In the genomic region with DNA sequence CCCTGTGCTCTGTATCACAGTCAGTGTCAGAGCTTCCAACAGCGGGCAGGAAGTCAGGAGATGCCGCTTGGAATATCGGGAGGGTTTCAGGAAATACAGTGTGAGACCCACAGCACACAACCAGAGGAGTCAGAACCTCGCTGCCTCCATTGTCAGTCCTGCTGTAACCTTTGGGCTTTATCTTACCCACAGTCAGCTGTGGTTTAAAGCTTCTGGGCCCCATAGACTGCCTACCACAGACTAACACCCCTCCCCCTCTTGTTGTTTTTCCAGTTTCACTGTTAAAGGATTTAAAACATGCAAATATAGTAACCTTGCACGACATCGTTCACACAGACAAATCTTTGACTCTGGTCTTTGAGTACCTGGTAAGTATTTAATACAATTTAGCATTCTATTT, we compare ENCODE assay signal across 26 mouse cellular contexts.
A peak's percentile ranks its signal among the peaks of the same experiment; 100 is the strongest.
DNase-seq lines count a peak whose midpoint lies in the region; ATAC-seq and TF ChIP-seq lines count a peak whose summit lies in the region.
"Had no signal": no experiment of that assay in that cellular context is flagged by ENCODE, and none has a peak within 500 bp of the region (broad histone marks: within the 10 kb centered on the region; RNA-seq: fewer than 3 reads in every experiment).

No protein-coding gene starts in this region.

- H3K4me1 ChIP-seq in liver, embryonic 11.5 days (replicated peaks; ENCODE audit: control insufficient read depth, insufficient read depth, low read length), result peaks cover 3% of the 10 kb centered on the region; the same call in 1 of the 2 replicates
- H3K4me1 ChIP-seq in liver, postnatal 0 days (ENCODE audit: insufficient read depth), result no peaks in the 10 kb centered on the region; the same call in 1 of the 2 replicates
- H3K4me1 ChIP-seq in MEL (ENCODE audit: control insufficient read depth in 1 of 2, insufficient read depth in 2 of 2, low read length in 2 of 2), result peaks cover 26% of the 10 kb centered on the region in 2 experiments
- H3K4me1 ChIP-seq: embryonic facial prominence, embryonic 12.5 days; forebrain, embryonic 12.5 days; intestine, embryonic 15.5 days; midbrain, embryonic 12.5 days; neural tube, embryonic 12.5 days had no signal

- TF ChIP-seq EP300 in liver, postnatal 0 days (IDR thresholded peaks at IDR 0.05; ENCODE audit: low read depth), result no peak
- no peak for TF ChIP-seq EP300 in MEL (IDR thresholded peaks at IDR 0.05; ENCODE audit: low read depth in 1 of 2, low read length in 2 of 2)

- WGBS in liver, embryonic 11.5 days, result 69% methylated on average over 6 of the region's 6 CpGs
- 63% methylated on average over 6 of the region's 6 CpGs for WGBS in liver, postnatal 0 days (ENCODE audit: insufficient replicate concordance)

- no peak overlapping the region for H3K9ac ChIP-seq in liver, embryonic 11.5 days (ENCODE audit: low read depth, low read length)
- H3K9ac ChIP-seq in liver, postnatal 0 days (replicated peaks), result no peak overlapping the region
- no peak overlapping the region for H3K9ac ChIP-seq in MEL (ENCODE audit: control insufficient read depth, low read depth, low read length, poor library complexity, severe bottlenecking)
- H3K9ac ChIP-seq: embryonic facial prominence, embryonic 12.5 days; forebrain, embryonic 12.5 days; hindbrain, embryonic 14.5 days; intestine, embryonic 15.5 days; limb, embryonic 13.5 days; liver, embryonic 14.5 days; lung, embryonic 15.5 days; midbrain, embryonic 12.5 days; neural tube, embryonic 12.5 days had no signal

- no peaks in the 10 kb centered on the region for H3K9me3 ChIP-seq in liver, embryonic 11.5 days (ENCODE audit: control insufficient read depth, low read length)
- H3K9me3 ChIP-seq in liver, postnatal 0 days (ENCODE audit: low read length), result no peaks in the 10 kb centered on the region
- no peaks in the 10 kb centered on the region for H3K9me3 ChIP-seq in MEL (replicated peaks; ENCODE audit: insufficient read depth, low read length)
- H3K9me3 ChIP-seq: embryonic facial prominence, embryonic 12.5 days; forebrain, embryonic 12.5 days; intestine, embryonic 15.5 days; limb, embryonic 13.5 days; lung, embryonic 15.5 days; midbrain, embryonic 12.5 days; neural tube, embryonic 12.5 days had no signal

- peak; percentile 43; the same call in 1 of the 2 replicates for ATAC-seq in liver, embryonic 11.5 days (replicated peaks; ENCODE audit: low FRiP score)
- no peak for ATAC-seq in liver, postnatal 0 days
- peak; percentile 52 for ATAC-seq in megakaryocyte, adult 5-6 weeks (ENCODE audit: poor library complexity, severe bottlenecking)
- ATAC-seq in cerebellum, adult (ENCODE audit: insufficient number of reproducible peaks, low FRiP score, low TSS enrichment), result no peak
- ATAC-seq: intestine, embryonic 15.5 days had no signal

- H3K79me2 ChIP-seq in MEL (ENCODE audit: control insufficient read depth, insufficient read depth, low read length, poor library complexity), result 0 out of 2 replicates have a peak, but pooled peaks cover 4% of the 10 kb centered on the region

- TF ChIP-seq RAD21 in MEL (IDR thresholded peaks at IDR 0.05; ENCODE audit: low read depth, low read length), result no peak

- no peak overlapping the region for H3K4me3 ChIP-seq in liver, embryonic 11.5 days (ENCODE audit: low read depth, low read length)
- no peak overlapping the region for H3K4me3 ChIP-seq in liver, postnatal 0 days (ENCODE audit: low read depth, low read length)
- H3K4me3 ChIP-seq in MEL (ENCODE audit: control insufficient read depth in 1 of 2, insufficient read depth in 1 of 2, low read depth in 2 of 2, low read length in 2 of 2), result no peak overlapping the region
- H3K4me3 ChIP-seq: embryonic facial prominence, embryonic 12.5 days; erythroblast, embryonic 14.5 days; forebrain, embryonic 12.5 days; intestine, embryonic 15.5 days; limb, embryonic 13.5 days; lung, embryonic 15.5 days; midbrain, embryonic 12.5 days; neural tube, embryonic 12.5 days had no signal

- no peak overlapping the region for H3K27ac ChIP-seq in liver, embryonic 11.5 days (ENCODE audit: low read depth, low read length)
- no peak overlapping the region for H3K27ac ChIP-seq in liver, postnatal 0 days (ENCODE audit: low read depth)
- H3K27ac ChIP-seq in MEL (ENCODE audit: control insufficient read depth, low read depth, low read length), result no peak overlapping the region
- H3K27ac ChIP-seq: embryonic facial prominence, embryonic 12.5 days; forebrain, embryonic 12.5 days; hindbrain, embryonic 14.5 days; intestine, embryonic 15.5 days; limb, embryonic 13.5 days; liver, embryonic 14.5 days; lung, embryonic 15.5 days; macrophage; midbrain, embryonic 12.5 days; neural tube, embryonic 12.5 days had no signal

- no peak for TF ChIP-seq POLR2A in MEL (IDR thresholded peaks at IDR 0.05; ENCODE audit: control insufficient read depth in 1 of 2, insufficient read depth in 1 of 2, low read depth in 1 of 2, low read length in 2 of 2, poor library complexity in 1 of 2)

- TF ChIP-seq CTCF in liver, postnatal 0 days (IDR thresholded peaks at IDR 0.05; ENCODE audit: low read depth), result no peak
- TF ChIP-seq CTCF in MEL (IDR thresholded peaks at IDR 0.05 in 2 of 3, conservative IDR thresholded peaks at IDR 0.05 in 1 of 3; ENCODE audit: control insufficient read depth in 1 of 3, insufficient read depth in 1 of 3, low read depth in 2 of 3, low read length in 3 of 3, poor library complexity in 1 of 3, severe bottlenecking in 1 of 3), result no peak

- DNase-seq in liver, embryonic 11.5 days (ENCODE audit: low spot score), result no peak
- DNase-seq in liver, postnatal 0 days, result no peak
- no peak for DNase-seq in MEL (ENCODE audit: low read depth, low spot score)
- no peak for DNase-seq in frontal cortex, postnatal 36 days (ENCODE audit: low spot score in 2 of 2)
- DNase-seq in lung, postnatal 14 days, result no peak
- DNase-seq: adrenal gland, postnatal 10 days; B cell, adult 2 months; cerebellum, adult 8-10 months; heart, postnatal 4 days; kidney, adult 8-10 months; kidney, postnatal 14 days; right cerebral cortex, postnatal 25 days; spleen, adult 18-20 months had no signal

- peaks cover 3% of the 10 kb centered on the region; the same call in 1 of the 2 replicates for H3K36me3 ChIP-seq in liver, embryonic 11.5 days (ENCODE audit: control insufficient read depth, insufficient read depth, low read length)
- H3K36me3 ChIP-seq in liver, postnatal 0 days (replicated peaks; ENCODE audit: insufficient read depth, low read length), result peaks cover 42% of the 10 kb centered on the region
- H3K36me3 ChIP-seq in MEL (ENCODE audit: control insufficient read depth in 1 of 2, insufficient read depth in 2 of 2, low read length in 2 of 2), result peaks cover 19 to 40% of the 10 kb centered on the region in 2 experiments
- H3K36me3 ChIP-seq: intestine, embryonic 15.5 days had no signal

- no peak overlapping the region for H3K4me2 ChIP-seq in liver, embryonic 11.5 days
- no peak overlapping the region for H3K4me2 ChIP-seq in liver, postnatal 0 days (ENCODE audit: low read depth, low read length)
- H3K4me2 ChIP-seq: embryonic facial prominence, embryonic 12.5 days; forebrain, embryonic 12.5 days; hindbrain, embryonic 14.5 days; intestine, embryonic 15.5 days; limb, embryonic 13.5 days; lung, embryonic 15.5 days; midbrain, embryonic 12.5 days; neural tube, embryonic 12.5 days had no signal

- H3K27me3 ChIP-seq in liver, embryonic 11.5 days (replicated peaks; ENCODE audit: control insufficient read depth, insufficient read depth, low read length), result no peaks in the 10 kb centered on the region
- H3K27me3 ChIP-seq in liver, postnatal 0 days (ENCODE audit: insufficient read depth, low read length), result no peaks in the 10 kb centered on the region
- H3K27me3 ChIP-seq in MEL (ENCODE audit: control insufficient read depth in 1 of 2, insufficient read depth in 2 of 2, low read length in 2 of 2), result no peaks in the 10 kb centered on the region
- H3K27me3 ChIP-seq: embryonic facial prominence, embryonic 12.5 days; forebrain, embryonic 12.5 days; intestine, embryonic 15.5 days; limb, embryonic 13.5 days; lung, embryonic 15.5 days; midbrain, embryonic 12.5 days; neural tube, embryonic 12.5 days had no signal

TF ChIP-seq in MEL, 35 proteins besides CTCF, POLR2A, EP300 and RAD21:
- TF ChIP-seq ZNF384 (IDR thresholded peaks at IDR 0.05; ENCODE audit: low read depth, low read length) (no peak), ETS1 (IDR thresholded peaks at IDR 0.05; ENCODE audit: low read depth, low read length) (peak; percentile 34; the same call in 1 of the 2 replicates)

Comparison
In these comparisons a context has a peak if more than half of its experiments do, and no peak if none do; other contexts are left out.
1. ATAC-seq: peak in liver, embryonic 11.5 days (single experiment) and megakaryocyte, adult 5-6 weeks (single experiment); none in liver, postnatal 0 days (single experiment) and cerebellum, adult (single experiment).